Mouse (Mus musculus) liver, adult 2 months (tissue): Measurements from ENCODE around the gene Kmt5a.

Source experiments
- CTCF ChIP-seq: fragments of 200-500 bp; IDR thresholded peaks from 2 replicates; pipeline ENCODE4 v1.5.1; 2011; ENCODE audit warnings: low read depth, low read length, control low read depth
- POLR2A ChIP-seq: fragments of 200-500 bp; IDR thresholded peaks from 2 replicates; pipeline ENCODE4 v1.6.1; 2011; ENCODE audit warnings: low read length, control low read depth; ENCODE audit not compliant: insufficient read depth; ENCODE audit errors: extremely low read depth

DNA sequence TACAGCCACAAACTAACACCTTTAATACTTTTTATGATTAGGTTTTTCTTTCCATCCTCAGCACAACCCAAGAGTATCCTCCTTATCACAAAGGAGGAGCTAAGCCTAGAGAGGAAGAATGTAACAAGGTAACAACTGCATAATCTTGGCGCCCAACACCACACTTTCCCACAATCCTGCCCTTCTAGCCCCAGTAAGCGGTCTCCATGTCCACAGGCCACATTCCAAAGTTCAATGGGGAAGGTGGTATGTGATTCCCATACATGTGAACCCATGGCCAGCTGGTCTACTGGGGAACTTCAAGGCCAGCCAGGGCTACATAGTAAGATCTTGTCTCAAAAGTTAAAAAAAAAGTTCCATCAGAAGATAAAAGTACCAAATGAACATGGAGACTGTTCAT, 17.9 kb upstream of the Kmt5a start:
- TF ChIP-seq POLR2A (no peak), CTCF (no peak)
